Mouse (Mus musculus) cerebellum, postnatal 14 days (tissue): ENCODE data around the gene Etl4.
"Not testable (repeated sequence)": the region's sequence is repeated elsewhere in the genome, so short reads cannot be mapped to it uniquely, and the experiment has no call there.

ENCODE experiments used
- DNase-seq, 2 experiments: peaks; one replicate each; pipeline ENCODE4 v3.0.0; 2021; ENCODE audit warnings: mixed read lengths in 2 of 2

Gene Etl4

GRCm38 (mm10) chr2:20336176-20336575, 426.6 kb downstream of the Etl4 start:
- peak; percentile 4 to 10 for DNase-seq

GRCm38 (mm10) chr2:20339016-20339734, 429.6 kb downstream of the Etl4 start:
- DNase-seq = no peak

- DNase-seq = peak in 1 of 2 experiments; percentile 4
Observed at GRCm38 (mm10) chr2:20339919-20340318, 430.3 kb downstream of the Etl4 start.

GRCm38 (mm10) chr2:20346873-20347272, 437.3 kb downstream of the Etl4 start:
- DNase-seq = no peak

GRCm38 (mm10) chr2:20349268-20349667, 439.7 kb downstream of the Etl4 start:
- DNase-seq = no peak

GRCm38 (mm10) chr2:20352796-20353195, 443.2 kb downstream of the Etl4 start:
- DNase-seq = no peak

GRCm38 (mm10) chr2:20377026-20377425, 467.4 kb downstream of the Etl4 start:
- no peak for DNase-seq

GRCm38 (mm10) chr2:20380874-20381273, 471.3 kb downstream of the Etl4 start:
- not testable (repeated sequence) for DNase-seq

- DNase-seq = no peak
Observed at GRCm38 (mm10) chr2:20394083-20394482, 484.5 kb downstream of the Etl4 start.

GRCm38 (mm10) chr2:20396978-20397377, 487.4 kb downstream of the Etl4 start:
- DNase-seq = no peak

- DNase-seq = no peak
Observed at GRCm38 (mm10) chr2:20400556-20400955, 491.0 kb downstream of the Etl4 start.

- DNase-seq = no peak
Observed at GRCm38 (mm10) chr2:20404395-20404794, 494.8 kb downstream of the Etl4 start.

- DNase-seq = no peak
Observed at GRCm38 (mm10) chr2:20407101-20407500, 497.5 kb downstream of the Etl4 start.

GRCm38 (mm10) chr2:20414856-20415255, 505.3 kb downstream of the Etl4 start:
- DNase-seq = no peak

- DNase-seq = no peak
Observed at GRCm38 (mm10) chr2:20416934-20417614, 507.5 kb downstream of the Etl4 start.

GRCm38 (mm10) chr2:20417998-20418397, 508.4 kb downstream of the Etl4 start:
- DNase-seq = no peak

- DNase-seq = peak; percentile 81 to 92
Observed at GRCm38 (mm10) chr2:20419975-20420374, 510.4 kb downstream of the Etl4 start.

GRCm38 (mm10) chr2:20422275-20422674, 512.7 kb downstream of the Etl4 start:
- DNase-seq = no peak

- peak in 1 of 2 experiments; percentile 45 for DNase-seq
Observed at GRCm38 (mm10) chr2:20433656-20434055, 524.1 kb downstream of the Etl4 start.

- no peak for DNase-seq
Observed at GRCm38 (mm10) chr2:20435530-20435929, 526.0 kb downstream of the Etl4 start.

GRCm38 (mm10) chr2:20442731-20443130, 533.2 kb downstream of the Etl4 start:
- DNase-seq = no peak

- DNase-seq = no peak
Observed at GRCm38 (mm10) chr2:20443671-20444440, 534.3 kb downstream of the Etl4 start.
